Mouse (Mus musculus) heart, embryonic 10.5 days (tissue): ENCODE measurements at regions not wholly inside any gene's neighbourhood (a gene's known extent, or its start where the extent isn't known, plus 50 kb on each side); places are given as distances from the start of the nearest gene placed in this dataset.

Experiments
- DNase-seq: peaks from one replicate; pipeline ENCODE4 v3.0.0-alpha.2; 2017; ENCODE audit warnings: low spot score
- H3K27ac ChIP-seq: fragments of 300-500 bp; sonication (generic); 2 replicates; pipeline ENCODE4 v1.5.1; 2016; ENCODE audit warnings: mild to moderate bottlenecking
- H3K27me3 ChIP-seq: fragments of 300-500 bp; sonication (generic); 2 replicates; pipeline ENCODE4 v1.6.1; 2016; ENCODE audit warnings: mild to moderate bottlenecking; ENCODE audit not compliant: poor library complexity, insufficient read depth, severe bottlenecking
- H3K36me3 ChIP-seq: fragments of 300-500 bp; sonication (generic); 2 replicates; pipeline ENCODE4 v1.6.1; 2016; ENCODE audit warnings: mild to moderate bottlenecking, moderate library complexity
- H3K4me1 ChIP-seq: fragments of 300-500 bp; sonication (generic); 2 replicates; pipeline ENCODE4 v1.6.1; 2016; ENCODE audit warnings: mild to moderate bottlenecking
- H3K4me3 ChIP-seq: fragments of 300-500 bp; sonication (generic); 2 replicates; pipeline ENCODE4 v1.5.1; 2016; ENCODE audit warnings: mild to moderate bottlenecking, moderate library complexity
- H3K9me3 ChIP-seq: fragments of 300-500 bp; sonication (generic); 2 replicates; pipeline ENCODE4 v1.6.1; 2016; ENCODE audit warnings: mild to moderate bottlenecking, moderate library complexity
- WGBS: fragments of 180-500 bp; shearing (Covaris S2); methylation state at CpG from one replicate; pipeline ENCODE4 v1.1.7; 2016; 5-methylcytosine and 5-hydroxymethylcytosine counted together

DNA sequence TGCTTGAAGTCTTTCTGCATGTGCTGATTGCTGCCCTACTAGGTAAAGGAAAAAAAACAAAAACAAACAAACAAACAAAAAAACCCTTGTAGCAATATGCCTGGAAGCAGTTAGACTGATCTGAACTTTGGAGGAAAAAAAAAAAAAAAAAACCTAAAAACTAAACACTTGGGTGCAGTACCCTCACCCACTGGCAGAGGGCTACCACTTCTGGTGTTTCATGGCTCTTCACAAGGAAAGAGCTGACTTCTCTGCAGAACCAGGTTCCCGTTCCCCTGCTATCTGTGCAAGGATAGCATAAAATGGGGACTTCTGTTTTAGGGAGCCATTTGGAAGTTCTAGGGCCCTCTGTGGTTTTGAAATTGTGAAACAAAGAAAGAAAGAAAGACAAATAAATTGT is 52.2 kb upstream of the Otud4 start:
- Histone ChIP-seq H3K9me3 (no peaks in the 10 kb centered on the region), H3K4me1 (no peaks in the 10 kb centered on the region; the same call in 1 of the 2 replicates), H3K4me3 (no peak overlapping the region), H3K27ac (no peak overlapping the region), H3K36me3 (no peaks in the 10 kb centered on the region), H3K27me3 (no peaks in the 10 kb centered on the region)
- no peak for DNase-seq
- 16% methylated on average over 1 of the region's 1 CpGs for WGBS

DNA sequence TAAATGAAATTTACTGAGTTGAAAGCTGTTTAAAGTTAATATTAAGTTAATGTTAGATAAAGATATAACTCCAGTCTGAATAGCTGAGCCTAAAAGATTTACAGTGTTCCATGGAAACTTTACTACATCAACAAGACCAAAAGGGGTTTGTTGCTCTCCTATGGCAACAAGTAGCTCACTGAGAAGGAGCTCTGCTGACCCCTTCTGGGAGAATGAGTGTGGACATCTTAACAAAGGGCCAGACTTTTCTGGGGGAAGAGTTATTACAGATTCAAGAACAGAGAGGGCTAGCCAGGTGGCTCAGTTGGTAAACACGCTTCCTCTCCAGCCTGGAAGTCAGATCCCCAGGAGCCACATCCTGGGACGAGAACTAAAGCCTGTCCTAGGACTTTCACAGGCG is 54.5 kb upstream of the Otud4 start:
- no peak overlapping the region for H3K27ac ChIP-seq
- H3K4me1 ChIP-seq = no peaks in the 10 kb centered on the region; the same call in 1 of the 2 replicates
- H3K9me3 ChIP-seq = no peaks in the 10 kb centered on the region
- WGBS = 42% methylated on average over 3 of the region's 3 CpGs
- no peak overlapping the region for H3K4me3 ChIP-seq
- H3K36me3 ChIP-seq = no peaks in the 10 kb centered on the region
- DNase-seq = peak; percentile 83
- H3K27me3 ChIP-seq = no peaks in the 10 kb centered on the region

DNA sequence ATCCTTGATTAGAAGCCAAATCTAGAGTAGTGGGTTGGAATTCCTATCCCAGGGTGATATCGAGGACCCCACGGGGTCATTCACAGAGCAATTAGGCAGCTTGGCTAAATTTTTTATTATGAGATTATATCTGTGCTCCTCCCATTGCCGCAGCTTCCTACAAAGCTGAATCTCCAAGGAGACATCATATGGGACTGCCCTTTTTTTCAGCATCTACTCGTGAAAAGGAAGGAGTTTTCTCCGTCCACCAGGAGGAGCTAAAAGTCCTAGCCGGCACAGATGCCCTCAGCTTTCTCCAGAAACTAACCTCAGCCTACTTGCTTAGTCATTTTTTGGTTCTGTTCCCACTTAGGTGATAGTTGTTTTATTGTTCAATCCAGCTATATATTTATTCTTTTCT is 56.1 kb upstream of the Otud4 start:
- H3K27ac ChIP-seq = no peak overlapping the region
- H3K36me3 ChIP-seq = no peaks in the 10 kb centered on the region
- H3K27me3 ChIP-seq = no peaks in the 10 kb centered on the region
- H3K4me3 ChIP-seq = no peak overlapping the region
- no peaks in the 10 kb centered on the region; the same call in 1 of the 2 replicates for H3K4me1 ChIP-seq
- no peaks in the 10 kb centered on the region for H3K9me3 ChIP-seq
- DNase-seq = peak; percentile 55
- 18% methylated on average over 6 of the region's 6 CpGs for WGBS

DNA sequence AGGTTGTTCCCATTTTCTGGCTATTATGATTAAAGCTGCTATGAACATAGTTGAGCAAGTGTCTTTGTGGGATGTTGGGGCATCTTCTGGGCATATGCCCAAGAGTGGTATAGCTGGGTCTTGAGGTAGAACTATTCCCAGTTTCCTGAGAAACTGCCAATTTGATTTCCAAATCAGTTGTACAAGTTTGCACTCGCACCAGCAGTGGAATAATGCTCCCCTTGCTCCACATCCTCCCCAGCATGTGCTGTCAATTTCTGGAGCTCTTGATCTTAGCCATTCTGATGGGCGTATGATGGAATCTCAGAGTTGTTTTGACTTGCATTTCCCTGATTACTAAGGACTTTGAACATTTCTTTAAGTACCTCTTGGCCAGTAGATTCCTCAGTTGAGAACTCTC is 57.2 kb upstream of the Otud4 start:
- 71% methylated on average over 2 of the region's 2 CpGs for WGBS
- H3K27ac ChIP-seq = no peak overlapping the region

DNA sequence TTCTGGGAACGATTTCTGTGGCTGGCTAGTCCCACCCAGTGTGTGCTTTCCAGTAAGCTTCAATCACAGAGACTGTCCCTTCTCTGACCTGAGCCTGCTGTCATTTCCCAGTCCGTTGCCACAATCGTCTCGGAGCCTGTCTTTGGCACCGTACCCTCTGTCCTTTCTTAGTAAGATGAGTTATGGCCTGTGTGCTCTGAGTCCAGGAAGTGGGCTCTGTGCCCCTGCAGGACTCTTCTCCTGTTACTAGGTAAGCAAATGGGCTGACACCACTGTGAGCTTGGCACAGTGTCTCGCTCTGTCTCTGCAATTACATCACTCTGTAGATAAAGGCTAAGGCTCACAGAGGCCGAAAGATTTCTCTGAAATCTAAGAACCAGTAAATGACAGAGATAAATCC is 63.3 kb upstream of the Otud4 start:
- no peaks in the 10 kb centered on the region for H3K4me1 ChIP-seq
- no peak overlapping the region for H3K27ac ChIP-seq
- DNase-seq = peak; percentile 58
- H3K36me3 ChIP-seq = no peaks in the 10 kb centered on the region
- H3K4me3 ChIP-seq = no peak overlapping the region
- 64% methylated on average over 7 of the region's 7 CpGs for WGBS
- H3K9me3 ChIP-seq = no peaks in the 10 kb centered on the region
- no peaks in the 10 kb centered on the region for H3K27me3 ChIP-seq

More for the DNA sequence above, 57.2 kb upstream of the Otud4 start:
- H3K27me3 ChIP-seq = no peaks in the 10 kb centered on the region
- no peaks in the 10 kb centered on the region for H3K9me3 ChIP-seq
- H3K4me1 ChIP-seq = no peaks in the 10 kb centered on the region; the same call in 1 of the 2 replicates
- DNase-seq = no peak
- H3K4me3 ChIP-seq = no peak overlapping the region
- H3K36me3 ChIP-seq = no peaks in the 10 kb centered on the region

DNA sequence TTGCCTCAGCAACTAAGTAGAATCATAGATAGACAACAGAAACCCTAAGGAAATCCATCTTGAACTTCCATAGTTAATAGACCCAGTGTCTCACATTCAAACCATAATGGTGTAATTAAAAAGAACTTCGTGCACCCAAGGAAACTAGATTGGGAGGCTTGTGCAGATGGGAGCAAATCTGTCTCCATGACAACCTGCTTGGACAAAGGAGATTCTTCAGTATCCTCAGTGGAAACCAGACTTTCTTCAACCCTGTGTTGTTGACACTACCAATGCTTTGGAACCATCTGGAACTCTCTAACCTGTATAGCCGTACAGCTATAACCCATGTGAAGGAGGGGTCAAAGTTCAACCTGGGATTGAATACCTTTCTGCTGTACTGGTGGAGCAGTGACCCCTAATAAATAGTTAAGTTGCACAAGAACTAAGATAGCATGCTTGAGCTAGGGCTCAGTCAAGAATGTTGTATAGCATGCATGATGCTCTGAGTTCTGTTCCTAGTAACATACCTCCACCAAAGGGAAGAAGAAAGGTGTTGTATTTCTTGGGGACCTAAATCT is 64.2 kb upstream of the Otud4 start:
- Histone ChIP-seq H3K9me3 (no peaks in the 10 kb centered on the region), H3K4me1 (no peaks in the 10 kb centered on the region), H3K4me3 (no peak overlapping the region), H3K27ac (no peak overlapping the region), H3K27me3 (no peaks in the 10 kb centered on the region), H3K36me3 (no peaks in the 10 kb centered on the region)
- no peak for DNase-seq
- WGBS = 82% methylated on average over 2 of the region's 2 CpGs

DNA sequence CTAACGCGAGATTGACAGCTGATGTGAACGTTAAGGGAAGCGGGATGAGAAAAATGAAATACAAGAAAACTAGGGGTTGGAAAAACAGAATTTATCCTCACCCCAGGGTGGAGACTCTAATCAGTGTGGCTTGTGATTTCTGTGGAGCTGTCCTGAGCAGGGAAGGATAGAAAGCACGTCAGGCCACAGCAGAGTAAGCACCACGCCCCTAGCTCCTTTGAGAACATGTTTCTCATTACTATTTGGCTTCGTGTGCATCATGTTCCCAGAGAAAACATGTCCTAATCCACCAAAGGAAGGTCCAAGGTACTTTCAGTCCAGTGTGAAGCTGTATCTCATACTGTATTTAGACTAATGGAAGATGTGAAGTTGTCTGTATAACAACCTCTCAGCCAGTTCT is 65.9 kb upstream of the Otud4 start:
- Histone ChIP-seq H3K9me3 (no peaks in the 10 kb centered on the region), H3K36me3 (no peaks in the 10 kb centered on the region), H3K4me3 (no peak overlapping the region), H3K27ac (no peak overlapping the region), H3K27me3 (no peaks in the 10 kb centered on the region), H3K4me1 (no peaks in the 10 kb centered on the region)
- 79% methylated on average over 7 of the region's 7 CpGs for WGBS
- peak; percentile 13 for DNase-seq

DNA sequence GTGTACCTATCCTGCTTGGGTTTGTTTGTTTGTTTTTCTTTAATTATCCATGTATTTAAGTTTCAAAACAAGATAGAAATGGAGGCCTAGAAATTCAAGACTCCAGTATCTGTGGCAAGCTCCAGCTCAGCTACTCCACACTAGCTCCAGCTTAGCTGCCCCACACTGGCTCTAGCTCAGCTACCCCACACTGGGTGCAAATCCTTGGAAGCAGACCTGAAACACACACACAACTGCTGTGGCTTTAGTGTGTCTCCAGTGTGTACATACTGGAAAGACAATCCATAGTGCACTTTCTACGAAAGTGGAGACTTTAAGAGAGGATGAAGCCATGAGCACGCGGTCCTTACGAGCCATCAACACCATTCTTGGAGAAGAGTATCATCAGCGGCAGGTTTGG is 66.9 kb upstream of the Otud4 start:
- H3K9me3 ChIP-seq = no peaks in the 10 kb centered on the region
- DNase-seq = peak; percentile 63
- no peaks in the 10 kb centered on the region for H3K4me1 ChIP-seq
- no peak overlapping the region for H3K4me3 ChIP-seq
- no peaks in the 10 kb centered on the region for H3K27me3 ChIP-seq
- H3K27ac ChIP-seq = no peak overlapping the region
- no peaks in the 10 kb centered on the region for H3K36me3 ChIP-seq
- WGBS = 92% methylated on average over 5 of the region's 5 CpGs

DNA sequence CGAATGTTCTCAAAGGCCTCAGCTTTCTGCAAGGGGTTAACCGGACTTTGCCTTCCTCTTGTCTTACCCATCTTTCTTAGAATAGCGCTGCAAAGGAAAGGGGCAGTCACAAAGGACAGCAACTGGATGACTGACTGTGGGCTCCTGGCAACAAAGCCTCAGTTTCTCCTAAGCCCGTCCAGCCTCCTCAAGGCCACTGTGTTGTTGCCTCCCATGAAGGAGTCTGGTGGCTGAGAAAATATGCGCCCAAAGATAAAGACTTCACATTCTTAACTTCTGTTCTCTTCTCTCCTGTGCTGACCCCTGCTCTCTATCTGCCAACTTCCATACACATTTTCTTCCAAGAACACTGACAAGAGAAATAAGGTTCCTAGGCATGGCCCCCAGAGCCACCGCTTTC is 76.3 kb upstream of the Otud4 start:
- Histone ChIP-seq H3K27me3 (no peaks in the 10 kb centered on the region), H3K4me1 (peaks cover 5% of the 10 kb centered on the region), H3K27ac (peak overlapping the region; percentile 88; the same call in 1 of the 2 replicates), H3K9me3 (no peaks in the 10 kb centered on the region), H3K36me3 (no peaks in the 10 kb centered on the region), H3K4me3 (no peak overlapping the region)
- DNase-seq = peak; percentile 72
- 81% methylated on average over 6 of the region's 6 CpGs for WGBS

DNA sequence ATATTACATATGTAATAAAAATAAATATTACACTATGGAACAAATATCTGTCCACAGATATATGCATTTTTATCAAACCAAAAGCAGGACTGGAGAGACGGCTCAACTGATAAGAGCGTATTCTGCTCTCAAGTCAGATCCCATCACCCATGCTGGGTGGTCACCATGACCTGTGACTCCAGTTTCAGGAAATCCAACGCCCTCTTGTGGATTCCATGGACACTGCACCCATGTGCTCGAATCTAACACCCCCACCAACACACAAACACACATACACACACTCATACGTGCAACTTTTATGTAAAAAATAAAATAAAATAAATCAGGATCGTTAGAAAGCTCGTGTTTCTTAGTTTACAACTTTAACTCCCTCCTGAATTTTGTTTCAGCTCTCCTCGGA is 76.7 kb upstream of the Otud4 start:
- Histone ChIP-seq H3K9me3 (no peaks in the 10 kb centered on the region), H3K36me3 (no peaks in the 10 kb centered on the region), H3K27me3 (no peaks in the 10 kb centered on the region), H3K27ac (peak overlapping the region; percentile 88; the same call in 1 of the 2 replicates), H3K4me1 (peaks cover 5% of the 10 kb centered on the region), H3K4me3 (no peak overlapping the region)
- DNase-seq = peak; percentile 11
- WGBS = 66% methylated on average over 8 of the region's 8 CpGs

DNA sequence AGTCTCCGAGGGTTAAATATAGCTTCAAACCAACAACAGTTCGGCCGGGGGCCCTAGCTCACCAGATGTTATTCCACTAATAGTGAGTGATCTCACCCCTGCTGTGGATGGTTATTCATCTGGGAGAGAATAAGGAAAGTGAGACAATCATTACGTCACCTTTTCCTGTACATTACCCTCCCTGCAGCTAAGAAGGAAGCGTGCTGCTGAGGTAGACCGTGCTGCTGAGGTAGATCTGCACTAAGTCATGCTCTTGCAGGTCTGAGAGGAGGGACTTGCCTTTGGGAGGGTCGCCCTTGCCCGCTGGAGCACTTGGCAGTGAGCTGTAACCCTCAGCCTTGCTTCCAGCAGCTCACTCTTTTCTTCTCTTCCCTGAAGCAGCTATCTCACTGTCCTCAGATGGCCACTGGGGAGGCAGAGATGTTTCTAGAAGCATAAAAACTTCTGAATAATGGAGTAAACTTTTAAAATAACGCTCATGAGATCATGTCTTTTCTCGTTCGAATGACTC is 77.3 kb upstream of the Otud4 start:
- H3K36me3 ChIP-seq = no peaks in the 10 kb centered on the region
- WGBS = 40% methylated on average over 11 of the region's 11 CpGs
- H3K9me3 ChIP-seq = no peaks in the 10 kb centered on the region
- peak overlapping the region; percentile 5; the same call in 1 of the 2 replicates for H3K4me3 ChIP-seq
- no peaks in the 10 kb centered on the region for H3K27me3 ChIP-seq
- H3K4me1 ChIP-seq = peaks cover 5% of the 10 kb centered on the region
- DNase-seq = peak; percentile 85
- peak overlapping the region; percentile 88 for H3K27ac ChIP-seq

DNA sequence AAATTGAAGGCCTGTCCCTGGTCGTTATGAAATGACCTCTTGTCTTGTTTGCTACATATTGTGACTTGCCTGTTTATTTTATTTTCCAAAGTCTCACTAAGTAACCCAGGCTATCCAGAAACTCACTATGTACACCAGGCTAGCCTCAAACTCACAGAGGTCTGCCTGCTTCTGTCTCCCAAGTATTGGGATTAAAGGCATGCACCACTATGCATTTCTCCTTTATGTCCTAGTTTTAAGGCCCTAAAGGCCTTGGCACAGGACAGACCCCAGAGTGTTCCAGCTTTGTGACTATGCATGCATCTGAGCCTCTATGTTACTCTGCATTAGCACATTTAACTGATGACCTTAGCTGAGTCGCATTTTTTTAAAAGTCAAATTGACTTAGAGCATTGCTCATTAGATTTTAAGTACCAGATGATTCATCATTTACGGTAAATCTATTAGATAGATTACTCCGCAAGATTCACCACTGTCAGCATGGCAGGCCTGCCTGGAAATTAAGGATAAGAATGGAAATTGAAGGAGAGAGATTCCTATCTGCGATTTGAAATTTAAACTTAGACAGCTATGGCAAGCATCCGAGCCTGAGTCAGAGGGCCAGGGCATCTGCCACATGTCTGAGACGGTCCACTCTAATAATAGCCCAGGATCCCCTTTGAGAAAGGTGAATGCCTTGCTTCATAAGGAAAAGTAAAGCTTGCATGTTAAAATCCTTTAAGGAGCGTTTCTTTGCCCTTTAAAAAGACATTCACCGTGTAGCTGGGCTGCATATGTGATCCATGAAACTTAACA is 78.0 kb upstream of the Otud4 start:
- 49% methylated on average over 9 of the region's 9 CpGs for WGBS
- no peaks in the 10 kb centered on the region for H3K36me3 ChIP-seq
- no peaks in the 10 kb centered on the region for H3K9me3 ChIP-seq
- DNase-seq = peak; percentile 58
- no peak overlapping the region; the same call in 1 of the 2 replicates for H3K4me3 ChIP-seq
- H3K27me3 ChIP-seq = no peaks in the 10 kb centered on the region
- peak overlapping the region; percentile 88; the same call in 1 of the 2 replicates for H3K27ac ChIP-seq
- H3K4me1 ChIP-seq = peaks cover 5% of the 10 kb centered on the region

DNA sequence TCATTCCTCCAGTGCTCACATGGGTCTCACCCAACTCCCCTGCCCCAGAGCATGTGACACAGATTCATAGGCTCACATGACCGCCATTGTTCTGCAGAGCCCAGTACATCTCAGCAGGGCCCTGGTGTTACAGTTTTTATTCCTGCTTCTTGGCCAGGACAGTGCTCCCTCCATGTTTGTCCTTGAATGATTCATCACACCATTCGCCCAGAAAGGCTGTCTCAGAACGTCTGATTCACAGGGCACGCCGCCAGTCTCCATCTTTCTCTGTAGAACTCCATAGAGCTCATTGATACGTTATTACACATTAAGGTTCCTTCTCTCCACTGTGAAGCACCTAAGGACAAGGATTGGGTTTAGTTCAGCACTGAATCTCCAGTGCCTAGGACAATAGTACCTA is 79.9 kb upstream of the Otud4 start:
- no peaks in the 10 kb centered on the region for H3K36me3 ChIP-seq
- H3K27me3 ChIP-seq = no peaks in the 10 kb centered on the region
- no peak overlapping the region for H3K4me3 ChIP-seq
- peak; percentile 45 for DNase-seq
- no peak overlapping the region for H3K27ac ChIP-seq
- WGBS = 88% methylated on average over 6 of the region's 6 CpGs
- no peaks in the 10 kb centered on the region for H3K9me3 ChIP-seq
- H3K4me1 ChIP-seq = peaks cover 5% of the 10 kb centered on the region
